Mouse (Mus musculus) liver, embryonic 14.5 days (tissue): Measurements from ENCODE around the gene Tmem62.
A peak's percentile ranks its signal among the peaks of the same experiment; 100 is the strongest.

Experiments used
- CTCF ChIP-seq: IDR thresholded peaks from 2 replicates; pipeline ENCODE4 v1.5.1; 2016; ENCODE audit warnings: antibody characterized with exemption, low read depth, control low read depth
- EP300 ChIP-seq: IDR thresholded peaks from 2 replicates; pipeline ENCODE4 v1.6.1; 2016; ENCODE audit warnings: antibody characterized with exemption, low read depth

- TF ChIP-seq EP300: no peak
- peak; percentile 32; the same call in 1 of the 2 replicates for TF ChIP-seq CTCF
These were observed 1.8 kb downstream of the Tmem62 start for GRCm38 (mm10) chr2:120978693-120979037.
